Mouse (Mus musculus) lung, postnatal 0 days (tissue): ENCODE results near the gene Phkg2. TPM values are rescaled to one million over a fixed set of nuclear protein-coding genes. Genes with fewer than 3 reads are reported as not detected.

ENCODE experiments used
- ATAC-seq: fragments of 200-750 bp; cut with Nextera tagmentation; 2 replicates; pipeline ENCODE4 v1.8.0; 2017; ENCODE audit warnings: moderate library complexity
- DNase-seq: peaks from one replicate; pipeline ENCODE4 v3.0.0-alpha.2; 2016; ENCODE audit warnings: low spot score
- H3K27ac ChIP-seq: fragments of 300-500 bp; sonication (generic); 2 replicates; pipeline ENCODE4 v1.5.1; 2014; ENCODE audit warnings: antibody characterized with exemption, mild to moderate bottlenecking, low read length, mixed read lengths
- H3K27me3 ChIP-seq: fragments of 300-500 bp; sonication (generic); replicated peaks from 2 replicates; pipeline ENCODE4 v1.6.1; 2014; ENCODE audit warnings: low read length, mixed read lengths; ENCODE audit not compliant: insufficient read depth
- H3K36me3 ChIP-seq: fragments of 300-500 bp; sonication (generic); 2 replicates; pipeline ENCODE4 v1.6.1; 2014; ENCODE audit warnings: low read length, mixed read lengths; ENCODE audit not compliant: insufficient read depth
- H3K4me1 ChIP-seq: fragments of 300-500 bp; sonication (generic); 2 replicates; pipeline ENCODE4 v1.6.1; 2014; ENCODE audit warnings: antibody characterized with exemption, low read depth, low read length, mixed read lengths; ENCODE audit not compliant: insufficient read depth
- H3K4me2 ChIP-seq: fragments of 300-500 bp; sonication (generic); replicated peaks from 2 replicates; pipeline ENCODE4 v1.6.1; 2014; ENCODE audit warnings: low read depth, mild to moderate bottlenecking, low read length, moderate library complexity, mixed read lengths
- H3K4me3 ChIP-seq: fragments of 300-500 bp; sonication (generic); 2 replicates; pipeline ENCODE4 v1.5.1; 2014; ENCODE audit warnings: low read depth, low read length
- H3K9ac ChIP-seq: fragments of 300-500 bp; sonication (generic); replicated peaks from 2 replicates; pipeline ENCODE4 v1.6.1; 2014; ENCODE audit warnings: low read depth, mild to moderate bottlenecking
- H3K9me3 ChIP-seq: fragments of 300-500 bp; sonication (generic); 2 replicates; pipeline ENCODE4 v1.6.1; 2016; ENCODE audit warnings: low read length, mixed read lengths
- CTCF ChIP-seq: IDR thresholded peaks from 2 replicates; pipeline ENCODE4 v1.5.1; 2016; ENCODE audit warnings: antibody characterized with exemption, mild to moderate bottlenecking
- EP300 ChIP-seq: IDR thresholded peaks from 2 replicates; pipeline ENCODE4 v1.6.1; 2016; ENCODE audit warnings: antibody characterized with exemption, mild to moderate bottlenecking, control low read depth
- WGBS: fragments of 180-500 bp; shearing (Covaris S2); extraction: QIAGEN DNeasy Blood & Tissue Kit; methylation state at CpG from one replicate; pipeline ENCODE4 v1.1.7; 2014; 5-methylcytosine and 5-hydroxymethylcytosine counted together
- polyA plus RNA-seq: library from polyadenylated mRNA; unstranded; fragments of >200 nt; fragmentation: Nextera tagmentation; extraction: Ambion mirVana; gene quantifications from 2 replicates; pipeline ENCODE4 v1.2.1, GENCODE M21; 2015

Phkg2 gene
- polyA plus RNA-seq, 1 experiment from 2014 or later = 34.4 TPM

GRCm38 (mm10) chr7:127596747-127597146, 23.6 kb downstream of the Phkg2 start:
- no peaks in the 10 kb centered on the region for H3K9me3 ChIP-seq
- H3K4me2 ChIP-seq = no peak overlapping the region
- H3K27ac ChIP-seq = no peak overlapping the region
- DNase-seq = no peak
- H3K36me3 ChIP-seq = peaks cover 66% of the 10 kb centered on the region
- WGBS = over 99% methylated on average over 17 of the region's 17 CpGs
- H3K4me1 ChIP-seq = no peaks in the 10 kb centered on the region
- H3K27me3 ChIP-seq = no peaks in the 10 kb centered on the region
- no peak for TF ChIP-seq EP300
- no peak for TF ChIP-seq CTCF
- no peak for ATAC-seq
- no peak overlapping the region for H3K9ac ChIP-seq
- H3K4me3 ChIP-seq = no peak overlapping the region

DNA sequence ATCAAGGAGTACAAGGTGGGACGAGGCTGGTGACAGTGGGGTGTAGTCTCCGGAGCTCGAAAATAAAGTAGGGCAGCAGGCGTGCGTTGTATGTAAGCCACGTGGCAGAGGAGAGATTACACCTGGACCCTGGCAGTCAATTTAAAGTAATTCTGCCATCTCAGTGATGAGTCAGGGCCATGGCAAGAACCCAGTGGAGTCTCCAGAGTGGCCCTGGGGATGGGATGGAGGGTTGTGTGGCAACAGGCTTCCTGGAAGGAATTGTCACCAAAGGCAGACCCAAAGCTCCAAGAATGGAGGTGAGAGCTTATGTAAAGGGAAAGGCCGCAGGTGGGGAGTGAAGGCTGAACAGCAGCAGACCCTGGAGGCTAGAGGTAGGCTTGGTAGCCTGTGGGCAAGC, 27.5 kb downstream of the Phkg2 start:
- Histone ChIP-seq H3K27ac (no peak overlapping the region), H3K27me3 (no peaks in the 10 kb centered on the region), H3K4me1 (no peaks in the 10 kb centered on the region), H3K9ac (no peak overlapping the region), H3K4me3 (no peak overlapping the region), H3K36me3 (peaks cover 40% of the 10 kb centered on the region), H3K9me3 (no peaks in the 10 kb centered on the region), H3K4me2 (no peak overlapping the region)
- DNase-seq = no peak
- 89% methylated on average over 7 of the region's 7 CpGs for WGBS
- TF ChIP-seq CTCF (no peak), EP300 (no peak)
- no peak for ATAC-seq

DNA sequence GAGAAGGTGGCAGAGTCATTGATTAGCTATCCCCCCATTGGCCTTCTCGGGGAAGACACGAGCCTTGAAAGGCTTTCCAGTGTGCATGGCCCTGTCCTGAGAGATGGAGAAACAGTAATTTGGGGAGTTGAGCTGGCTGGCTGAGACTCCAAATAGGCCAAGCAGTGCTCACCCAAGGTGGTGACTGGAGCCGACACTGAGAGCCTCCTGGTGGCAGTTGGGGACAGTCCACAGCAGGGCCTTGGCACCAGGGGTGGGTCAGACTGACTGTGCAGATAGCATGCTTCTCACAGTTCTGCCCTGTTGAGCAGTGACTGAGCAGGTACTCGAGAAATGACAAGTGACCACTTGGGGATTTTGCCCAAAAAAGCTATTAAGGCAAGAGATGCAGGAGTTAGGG, 28.6 kb downstream of the Phkg2 start:
- Histone ChIP-seq H3K4me3 (no peak overlapping the region), H3K9ac (no peak overlapping the region), H3K27ac (no peak overlapping the region), H3K9me3 (no peaks in the 10 kb centered on the region), H3K36me3 (peaks cover 29% of the 10 kb centered on the region), H3K4me2 (no peak overlapping the region), H3K27me3 (no peaks in the 10 kb centered on the region), H3K4me1 (no peaks in the 10 kb centered on the region)
- TF ChIP-seq EP300 = no peak
- no peak for TF ChIP-seq CTCF
- DNase-seq = no peak
- WGBS = 74% methylated on average over 4 of the region's 4 CpGs
- 0 out of 2 replicates have a peak, but pooled peaks have one; percentile 21 for ATAC-seq

- H3K27ac ChIP-seq = no peak overlapping the region
These were observed 29.8 kb downstream of the Phkg2 start for GRCm38 (mm10) chr7:127602903-127603302.

GRCm38 (mm10) chr7:127604256-127604655, 31.1 kb downstream of the Phkg2 start:
- TF ChIP-seq CTCF (no peak), EP300 (no peak)
- H3K4me2 ChIP-seq = no peak overlapping the region
- H3K9ac ChIP-seq = no peak overlapping the region
- H3K27ac ChIP-seq = no peak overlapping the region
- 84% methylated on average over 10 of the region's 10 CpGs for WGBS
- DNase-seq (no peak), ATAC-seq (no peak)
- H3K9me3 ChIP-seq = no peaks in the 10 kb centered on the region
- H3K4me1 ChIP-seq = no peaks in the 10 kb centered on the region
- peaks cover 18% of the 10 kb centered on the region; the same call in 1 of the 2 replicates for H3K36me3 ChIP-seq
- no peak overlapping the region for H3K4me3 ChIP-seq
- no peaks in the 10 kb centered on the region for H3K27me3 ChIP-seq

More at GRCm38 (mm10) chr7:127602903-127603302, 29.8 kb downstream of the Phkg2 start:
- no peak overlapping the region for H3K4me3 ChIP-seq
- no peaks in the 10 kb centered on the region for H3K4me1 ChIP-seq
- ATAC-seq = no peak
- H3K4me2 ChIP-seq = no peak overlapping the region
- DNase-seq = no peak
- no peaks in the 10 kb centered on the region for H3K9me3 ChIP-seq
- peaks cover 17% of the 10 kb centered on the region; the same call in 1 of the 2 replicates for H3K36me3 ChIP-seq
- H3K27me3 ChIP-seq = no peaks in the 10 kb centered on the region
- no peak overlapping the region for H3K9ac ChIP-seq
- whole genome bisulfite sequencing = 87% methylated on average over 2 of the region's 2 CpGs
- TF ChIP-seq CTCF (no peak), EP300 (no peak)

DNA sequence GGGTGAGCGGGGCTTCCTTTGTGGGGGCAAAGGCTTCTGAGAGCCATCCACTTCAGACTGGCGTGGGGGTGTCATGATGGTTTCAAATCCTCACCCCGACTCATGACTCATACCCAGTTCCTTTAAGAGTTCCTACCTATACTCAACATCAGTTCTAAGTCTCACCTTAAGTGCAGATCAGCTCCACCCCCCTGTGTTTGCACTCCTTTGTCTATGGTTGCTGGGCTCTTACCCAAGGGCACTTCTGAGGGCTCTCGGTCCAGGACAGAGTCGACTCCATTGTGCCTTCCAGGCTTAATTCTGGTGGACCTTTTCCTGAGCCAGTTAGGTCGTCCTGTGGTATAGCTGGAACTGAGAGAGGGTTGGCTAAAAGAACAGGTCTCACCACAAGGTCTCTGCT, 34.0 kb downstream of the Phkg2 start:
- Histone ChIP-seq H3K4me1 (no peaks in the 10 kb centered on the region), H3K4me2 (no peak overlapping the region), H3K9ac (no peak overlapping the region), H3K9me3 (no peaks in the 10 kb centered on the region), H3K27me3 (no peaks in the 10 kb centered on the region), H3K36me3 (peaks cover 34% of the 10 kb centered on the region; the same call in 1 of the 2 replicates), H3K4me3 (no peak overlapping the region), H3K27ac (peak overlapping the region; percentile 68)
- peak; percentile 90 for DNase-seq
- WGBS = 50% methylated on average over 6 of the region's 6 CpGs
- ATAC-seq = peak; percentile 95
- TF ChIP-seq EP300 (no peak), CTCF (no peak)

DNA sequence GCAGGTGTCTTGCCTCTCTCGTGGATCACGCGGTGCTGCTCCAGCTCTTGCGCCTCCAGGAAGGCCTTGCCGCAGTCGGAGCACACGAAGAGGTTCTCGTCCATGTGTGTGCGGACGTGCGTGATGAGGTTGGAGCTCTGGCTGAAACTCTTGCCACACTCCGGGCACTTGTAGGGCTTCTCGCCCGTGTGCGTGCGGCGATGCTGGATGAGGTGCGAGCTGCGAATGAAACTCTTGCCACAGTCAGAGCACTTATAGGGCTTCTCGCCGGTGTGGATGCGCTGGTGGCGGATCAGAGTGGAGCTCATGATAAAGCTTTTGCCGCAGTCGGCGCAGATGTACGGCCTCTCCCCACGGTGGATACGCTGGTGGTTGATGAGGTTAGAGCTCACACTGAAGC, 37.9 kb downstream of the Phkg2 start:
- no peak overlapping the region for H3K4me2 ChIP-seq
- no peak overlapping the region for H3K9ac ChIP-seq
- peaks cover 31% of the 10 kb centered on the region; the same call in 1 of the 2 replicates for H3K36me3 ChIP-seq
- 96% methylated on average over 29 of the region's 29 CpGs for WGBS
- ATAC-seq (no peak), DNase-seq (no peak)
- H3K9me3 ChIP-seq = no peaks in the 10 kb centered on the region
- no peak overlapping the region for H3K27ac ChIP-seq
- peaks cover 3% of the 10 kb centered on the region; the same call in 1 of the 2 replicates for H3K4me1 ChIP-seq
- no peak overlapping the region for H3K4me3 ChIP-seq
- no peaks in the 10 kb centered on the region for H3K27me3 ChIP-seq
- TF ChIP-seq CTCF = no peak
- no peak for TF ChIP-seq EP300
